Mouse (Mus musculus) embryo, embryonic 9.5 days (tissue): ENCODE measurements around the gene Ccr1.

ENCODE experiments used
- DNase-seq: peaks from one replicate; pipeline ENCODE4 v3.0.0-alpha.2; 2017; ENCODE audit errors: extremely low spot score

Ccr1 gene

GRCm38 (mm10) chr9:123956892-123957291 is 11.6 kb downstream of the Ccr1 start:
- DNase-seq, result no peak

DNA sequence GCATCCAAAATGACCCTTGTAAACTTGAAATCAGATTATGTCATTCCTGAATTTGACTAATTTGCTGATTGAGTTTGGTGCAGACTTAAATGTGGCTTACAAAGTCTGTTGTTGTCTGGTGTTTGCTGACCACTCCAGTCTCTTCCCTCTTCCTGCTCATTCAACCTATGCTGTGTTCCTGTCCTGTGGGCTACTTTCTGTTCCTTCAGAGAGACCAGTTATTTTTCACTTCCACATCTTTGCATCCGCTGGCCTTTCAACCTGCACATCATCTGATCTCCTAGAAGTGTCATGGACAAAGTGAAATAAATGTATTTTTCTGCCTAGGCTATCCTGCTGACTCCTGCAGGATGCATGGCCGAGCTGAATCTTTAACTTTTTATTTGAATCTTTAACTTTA is 14.9 kb downstream of the Ccr1 start:
- DNase-seq, result no peak

DNA sequence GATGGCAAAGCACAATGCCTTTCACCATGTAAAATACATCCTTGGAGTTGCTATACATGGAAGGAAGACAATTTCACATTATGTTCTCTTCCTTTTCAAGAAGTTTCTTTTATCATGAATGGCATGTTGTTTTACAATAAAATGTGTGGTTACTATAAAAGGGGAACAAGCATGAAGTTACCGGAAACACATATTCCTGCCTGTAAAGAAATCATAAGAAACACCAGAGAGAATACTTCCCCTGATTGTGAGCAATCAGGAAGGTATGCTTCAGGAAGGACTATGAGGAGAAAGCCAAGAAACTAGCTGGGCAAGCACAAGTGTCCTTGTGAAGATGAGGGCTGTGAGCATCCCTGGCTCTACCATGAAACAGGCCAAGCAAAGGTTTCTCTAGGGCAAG is 17.3 kb downstream of the Ccr1 start:
- DNase-seq, result no peak

GRCm38 (mm10) chr9:123949432-123949831 is 19.1 kb downstream of the Ccr1 start:
- DNase-seq, result no peak

DNA sequence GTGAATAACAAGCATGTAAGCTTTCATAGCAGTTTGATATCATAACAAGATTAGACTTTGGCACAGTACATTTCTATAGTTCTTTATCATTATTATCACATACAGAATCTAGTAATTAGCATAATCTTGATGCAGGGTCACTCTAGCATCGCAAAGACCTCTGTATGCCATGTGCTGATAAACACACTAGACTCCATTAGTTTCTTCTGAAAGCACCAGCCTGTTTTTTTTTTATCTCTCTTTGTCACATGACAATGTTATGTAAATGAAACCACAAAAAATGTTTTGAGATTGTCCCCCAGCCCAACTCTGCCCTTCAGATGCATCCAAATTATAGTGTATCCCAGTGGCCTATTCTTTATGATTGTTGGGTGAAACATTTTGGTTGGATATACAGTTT is 20.7 kb downstream of the Ccr1 start:
- DNase-seq, result no peak

DNA sequence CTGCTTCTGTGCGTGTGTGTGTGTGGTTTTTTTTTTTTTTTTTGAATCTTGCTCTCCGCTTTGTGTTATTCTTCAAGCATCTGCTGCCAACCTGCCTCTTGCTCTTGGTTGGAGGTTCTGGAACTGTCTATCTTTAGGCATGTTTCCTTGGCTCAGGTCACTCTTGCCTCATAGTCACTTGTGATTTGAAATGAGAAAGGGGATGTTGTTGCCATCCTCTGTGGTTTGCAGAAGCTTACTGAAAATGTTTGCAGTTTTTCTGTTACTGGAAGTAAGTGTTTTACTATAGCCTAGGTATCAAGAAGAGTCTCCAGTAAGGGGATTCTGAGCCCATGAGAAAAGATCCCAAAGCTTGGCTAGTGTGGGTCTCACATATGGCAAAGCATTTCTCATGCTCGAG is 26.5 kb downstream of the Ccr1 start:
- DNase-seq, result no peak

DNA sequence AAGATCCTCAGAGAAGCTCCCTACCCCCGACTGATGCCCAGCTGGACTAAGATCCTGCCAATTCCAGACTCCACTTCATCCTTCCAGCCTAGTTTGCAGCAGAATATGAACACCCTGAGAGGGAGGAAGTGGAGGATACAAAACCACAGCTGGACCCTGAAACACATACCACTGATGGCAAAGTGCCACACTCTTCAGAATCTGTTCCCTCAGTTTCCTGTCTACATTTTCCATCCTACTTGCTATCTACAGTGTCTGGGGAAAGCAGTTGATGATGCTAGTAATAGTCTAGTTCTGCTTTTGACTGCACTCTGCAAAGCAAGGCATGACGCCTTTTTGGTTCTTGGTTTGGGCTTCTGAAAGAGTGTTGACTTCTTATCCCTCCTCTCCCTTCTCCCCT is 27.2 kb downstream of the Ccr1 start:
- no peak for DNase-seq

- no peak for DNase-seq
Observed at GRCm38 (mm10) chr9:123940628-123941027, 27.9 kb downstream of the Ccr1 start.

GRCm38 (mm10) chr9:123940168-123940567 is 28.3 kb downstream of the Ccr1 start:
- no peak for DNase-seq

DNA sequence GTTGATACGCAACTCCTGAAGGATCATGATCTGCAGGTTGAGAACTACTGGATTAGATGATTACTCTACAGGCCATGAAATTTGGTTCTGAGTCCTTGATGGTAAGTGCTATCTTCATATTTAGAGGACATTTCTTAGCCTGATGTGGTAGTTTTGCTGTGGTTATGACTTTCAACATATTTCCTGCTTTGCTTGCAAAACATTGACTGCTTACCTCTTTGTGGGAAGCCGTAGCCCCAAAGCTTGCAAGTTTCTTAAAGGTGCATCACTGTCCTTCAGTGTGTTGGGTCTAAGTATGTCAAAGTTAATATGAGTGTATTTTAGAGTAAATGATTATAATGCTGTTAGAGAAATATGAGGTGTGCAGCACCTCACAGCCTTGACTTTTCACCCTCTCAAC is 30.5 kb downstream of the Ccr1 start:
- no peak for DNase-seq

DNA sequence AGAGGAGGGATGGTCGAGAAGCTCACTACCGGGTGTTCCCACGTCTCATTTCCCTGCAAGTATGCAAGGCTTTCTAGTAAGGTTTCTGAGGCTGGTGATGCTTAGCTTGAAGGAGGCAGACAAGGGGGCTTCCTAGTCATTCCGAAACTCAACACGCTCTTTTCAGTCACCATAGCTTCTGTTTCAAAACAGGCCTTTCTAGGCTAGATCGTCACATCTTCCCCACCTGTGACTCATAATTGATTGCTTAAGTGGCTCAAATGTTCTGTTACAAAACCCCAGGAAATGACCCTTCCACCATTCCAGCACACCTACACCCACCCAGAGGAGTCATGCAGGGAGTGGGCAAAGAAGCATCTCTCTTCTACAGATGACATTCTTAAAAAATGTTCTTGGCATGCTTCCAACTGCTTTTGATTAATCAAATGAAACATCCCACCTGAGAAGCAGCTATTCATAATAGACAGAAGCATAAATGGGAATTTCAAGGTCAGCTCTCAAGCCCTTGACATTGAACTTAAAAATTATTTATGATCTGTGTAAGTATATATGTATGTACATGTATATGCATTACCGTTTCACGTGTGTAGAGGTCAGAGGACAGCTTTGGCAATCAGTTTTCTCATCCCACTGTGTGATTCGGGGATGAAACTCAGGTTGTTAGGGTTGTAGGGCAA is 31.8 kb downstream of the Ccr1 start:
- no peak for DNase-seq

GRCm38 (mm10) chr9:123935776-123936175 is 32.7 kb downstream of the Ccr1 start:
- DNase-seq, result no peak

DNA sequence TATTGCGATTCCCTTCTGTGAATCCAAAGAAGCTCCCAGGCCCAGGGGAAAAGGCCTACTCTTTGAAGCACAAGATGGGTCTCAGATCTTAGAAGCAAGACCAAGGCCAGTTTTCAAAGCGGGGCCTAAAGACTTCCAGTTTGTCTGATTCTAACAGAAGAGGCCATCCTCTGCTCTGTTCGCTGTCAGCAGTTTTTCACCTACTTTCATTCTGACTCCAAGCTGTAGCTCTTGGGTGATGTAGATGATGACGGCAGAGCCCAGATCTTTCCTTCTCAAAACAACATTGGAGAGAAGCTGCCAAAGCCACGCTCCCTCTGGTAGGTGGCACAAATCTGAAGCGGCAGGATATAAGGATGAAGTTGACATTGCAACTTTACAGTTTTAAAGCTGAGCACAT is 33.1 kb downstream of the Ccr1 start:
- no peak for DNase-seq

GRCm38 (mm10) chr9:123933716-123934445 is 34.6 kb downstream of the Ccr1 start:
- DNase-seq, result no peak

DNA sequence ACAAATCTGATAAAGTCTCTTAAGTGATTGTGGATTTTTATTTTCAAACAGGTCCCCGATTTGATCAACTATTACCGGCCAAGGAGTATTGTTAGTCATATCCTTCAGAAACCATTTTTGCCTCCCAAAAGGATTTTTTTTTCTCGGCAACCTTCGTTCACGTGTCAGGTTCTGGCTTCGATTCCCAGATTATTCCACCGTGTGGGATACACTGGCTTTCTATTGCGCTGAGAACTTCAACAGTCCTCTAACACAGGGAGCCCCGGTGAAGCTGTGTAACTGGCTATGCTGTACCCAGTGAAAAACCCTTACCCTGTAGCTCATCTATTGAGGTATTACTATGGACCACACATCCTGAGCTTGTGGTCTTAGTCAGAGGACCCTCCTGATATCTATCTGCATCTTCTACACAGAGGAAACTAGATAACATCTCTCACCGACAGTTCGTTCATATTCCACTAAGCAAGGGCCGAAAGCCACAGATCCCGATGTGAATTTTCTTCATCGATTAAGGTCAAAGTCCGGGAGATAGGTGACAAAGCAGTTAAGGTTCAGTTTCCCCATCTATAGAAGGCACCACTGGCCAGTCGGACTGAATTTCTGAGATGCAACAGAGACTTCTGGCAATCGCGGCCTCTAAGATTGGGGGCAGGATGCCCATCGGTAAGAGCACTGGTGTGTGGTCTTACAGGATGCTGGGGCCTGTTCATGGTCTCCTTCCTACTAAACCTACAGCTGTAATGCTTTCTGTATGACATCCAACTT is 35.4 kb downstream of the Ccr1 start:
- no peak for DNase-seq

DNA sequence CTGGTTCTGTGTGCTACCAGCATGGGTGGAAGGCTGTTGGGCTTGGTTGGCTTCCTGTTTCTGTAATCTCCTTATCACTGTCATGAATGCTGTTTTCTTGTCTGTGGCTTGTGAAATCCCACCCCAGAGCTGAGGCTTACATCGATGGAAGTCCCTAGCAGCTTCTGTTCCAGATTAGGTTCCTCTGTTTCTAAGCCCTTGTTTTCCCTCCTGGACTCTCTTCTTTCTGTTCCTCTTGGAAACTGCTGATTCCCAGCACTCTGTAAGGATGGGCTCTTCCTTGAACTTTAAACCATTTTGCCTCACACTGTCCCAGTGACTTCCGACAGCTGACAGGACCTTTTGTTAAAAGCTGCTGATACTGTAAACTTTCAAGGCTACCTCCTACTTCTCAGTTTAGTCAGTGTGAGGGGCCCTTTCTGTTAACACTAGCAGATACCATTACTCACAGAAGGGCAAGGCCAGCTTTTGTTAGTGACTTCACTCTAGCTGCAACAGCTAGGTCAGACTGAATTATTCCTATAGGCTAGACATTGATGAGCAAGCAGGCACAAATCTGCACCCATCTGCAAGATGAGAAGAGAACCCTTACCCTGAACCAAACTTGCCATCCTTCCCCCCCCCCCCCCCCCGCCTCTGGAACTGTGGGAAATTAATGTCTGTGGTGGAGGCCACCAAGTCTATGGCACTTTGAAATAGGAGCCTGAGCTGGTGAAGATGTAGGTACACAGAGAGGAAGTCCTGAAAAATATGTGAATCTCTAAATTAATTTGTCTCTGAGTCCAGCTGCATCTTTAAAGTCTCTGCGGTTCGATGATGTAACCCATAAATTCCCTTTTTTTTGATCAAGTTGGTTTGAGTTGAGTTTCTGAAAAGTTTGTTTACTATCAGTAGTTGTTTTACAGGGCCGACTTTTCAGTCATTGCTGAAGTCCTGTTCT is 36.5 kb downstream of the Ccr1 start:
- DNase-seq, result no peak

- DNase-seq, result no peak
Observed at GRCm38 (mm10) chr9:123930926-123931325, 37.6 kb downstream of the Ccr1 start.

- DNase-seq, result no peak
Observed at GRCm38 (mm10) chr9:123930476-123930875, 38.0 kb downstream of the Ccr1 start.

- no peak for DNase-seq
Observed at GRCm38 (mm10) chr9:123929936-123930335, 38.6 kb downstream of the Ccr1 start.

DNA sequence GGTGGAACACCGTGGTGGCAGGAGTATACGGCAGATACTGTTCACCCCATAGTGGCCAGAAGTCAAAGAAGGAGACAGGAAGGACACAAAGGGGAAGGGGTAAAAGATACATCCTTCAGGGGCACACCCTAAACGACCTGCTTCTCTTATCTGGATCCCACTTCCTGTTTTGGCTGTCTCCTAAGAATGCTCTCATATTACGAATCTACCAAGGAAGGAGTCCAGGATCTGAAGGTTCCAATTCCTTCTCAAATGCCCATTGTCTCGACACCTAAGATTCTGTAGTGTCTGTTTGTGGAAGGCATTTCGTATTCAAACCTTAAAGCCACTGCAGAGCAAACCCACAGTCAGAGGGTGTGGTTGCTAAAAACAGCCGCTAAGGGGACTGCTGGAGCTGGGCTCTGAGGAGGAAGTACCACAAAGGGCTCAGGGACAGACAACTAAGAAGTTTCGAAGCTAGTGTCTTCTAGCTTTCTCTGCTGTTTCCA is 39.7 kb downstream of the Ccr1 start:
- peak; percentile 11 for DNase-seq

DNA sequence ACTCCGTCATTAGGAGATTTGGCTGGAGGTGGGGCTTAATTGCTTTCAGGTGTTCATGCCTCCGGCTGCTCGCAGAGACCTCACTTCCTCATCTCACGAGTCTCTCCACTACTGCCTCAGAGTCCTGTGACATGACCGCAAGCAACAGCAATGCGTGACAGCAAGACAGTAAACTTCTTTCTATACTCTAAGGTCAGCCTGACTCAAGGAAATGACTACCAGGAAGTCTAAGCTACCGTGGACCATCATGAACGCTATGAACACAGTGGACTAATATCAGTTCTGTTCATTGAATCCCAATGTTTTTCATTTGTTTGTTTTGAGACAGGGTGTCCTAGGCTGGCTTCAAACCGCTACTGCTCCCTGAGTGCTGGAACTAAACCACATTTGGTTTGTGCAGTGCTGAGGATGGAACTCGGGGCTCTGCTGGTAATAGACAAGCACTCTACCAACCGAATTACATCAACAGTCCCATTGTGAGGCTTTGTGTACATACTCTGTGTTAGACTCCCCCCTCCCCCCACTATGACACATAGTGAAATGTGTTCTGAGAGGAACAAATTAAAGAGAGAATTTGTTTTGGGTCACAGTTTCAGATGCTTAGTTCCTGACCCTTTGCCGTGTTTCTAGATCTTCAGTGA is 40.3 kb downstream of the Ccr1 start:
- no peak for DNase-seq
